Mouse (Mus musculus) midbrain, embryonic 13.5 days (tissue): ENCODE results near the gene Sod3. TPM values are rescaled to one million over a fixed set of nuclear protein-coding genes. Genes with fewer than 3 reads are reported as not detected.

Source experiments
- ATAC-seq: fragments of 200-750 bp; cut with Nextera tagmentation; 2 replicates; pipeline ENCODE4 v1.8.0; 2017; ENCODE audit warnings: mild to moderate bottlenecking, moderate TSS enrichment, moderate library complexity
- H3K27ac ChIP-seq: fragments of 300-500 bp; sonication (generic); 2 replicates; pipeline ENCODE4 v1.5.1; 2015; ENCODE audit warnings: inconsistent platforms, mild to moderate bottlenecking, moderate library complexity
- H3K27me3 ChIP-seq: fragments of 300-500 bp; sonication (generic); 2 replicates; pipeline ENCODE4 v1.6.1; 2015; ENCODE audit warnings: mild to moderate bottlenecking, inconsistent platforms
- H3K36me3 ChIP-seq: fragments of 300-500 bp; sonication (generic); 2 replicates; pipeline ENCODE4 v1.6.1; 2015; ENCODE audit warnings: mild to moderate bottlenecking, inconsistent platforms
- H3K4me1 ChIP-seq: fragments of 300-500 bp; sonication (generic); replicated peaks from 2 replicates; pipeline ENCODE4 v1.6.1; 2015; ENCODE audit warnings: inconsistent platforms
- H3K4me2 ChIP-seq: fragments of 300-500 bp; sonication (generic); replicated peaks from 2 replicates; pipeline ENCODE4 v1.6.1; 2015; ENCODE audit warnings: moderate library complexity, mild to moderate bottlenecking, inconsistent platforms
- H3K4me3 ChIP-seq: fragments of 300-500 bp; sonication (generic); replicated peaks from 2 replicates; pipeline ENCODE4 v1.5.1; 2015; ENCODE audit warnings: mild to moderate bottlenecking, inconsistent platforms
- H3K9ac ChIP-seq: fragments of 300-500 bp; sonication (generic); replicated peaks from 2 replicates; pipeline ENCODE4 v1.6.1; 2015; ENCODE audit warnings: mild to moderate bottlenecking, inconsistent platforms
- H3K9me3 ChIP-seq: fragments of 300-500 bp; sonication (generic); 2 replicates; pipeline ENCODE4 v1.6.1; 2016; ENCODE audit warnings: mild to moderate bottlenecking, inconsistent platforms
- WGBS: fragments of 180-500 bp; shearing (Covaris S2); methylation state at CpG from one replicate; pipeline ENCODE4 v1.1.7; 2015; 5-methylcytosine and 5-hydroxymethylcytosine counted together
- polyA plus RNA-seq: library from polyadenylated mRNA; unstranded; fragments of >200 nt; fragmentation: Nextera tagmentation; extraction: Ambion mirVana; gene quantifications from 2 replicates; pipeline ENCODE4 v1.2.1, GENCODE M21; 2015

Gene Sod3
- polyA plus RNA-seq, 1 experiment from 2014 or later = 0.50 TPM

- H3K36me3 ChIP-seq = no peaks in the 10 kb centered on the region
- H3K4me2 ChIP-seq = no peak overlapping the region
- H3K4me1 ChIP-seq = no peaks in the 10 kb centered on the region; the same call in 1 of the 2 replicates
- H3K9ac ChIP-seq = no peak overlapping the region
- WGBS = 63% methylated on average over 2 of the region's 2 CpGs
- H3K4me3 ChIP-seq = no peak overlapping the region
- no peak for ATAC-seq
- peaks cover 7% of the 10 kb centered on the region; the same call in 1 of the 2 replicates for H3K9me3 ChIP-seq
- H3K27me3 ChIP-seq = no peaks in the 10 kb centered on the region
- no peak overlapping the region for H3K27ac ChIP-seq
These were observed 52.9 kb downstream of the Sod3 start for GRCm38 (mm10) chr5:52416485-52416884.

Other genes starting within 250 kb of the Sod3 start
- gene Dhx15, start 173.3 kb upstream of the Sod3 start, polyA plus RNA-seq = 164 and 169 TPM in 2 replicates
- gene Ccdc149, start 107.7 kb downstream of the Sod3 start, polyA plus RNA-seq = 8.2 and 9.7 TPM in 2 replicates
- 1.8 and 2.0 TPM in 2 replicates for gene Lgi2, start 202.7 kb downstream of the Sod3 start, polyA plus RNA-seq